Mouse (Mus musculus) c-Kit-positive CD71-positive TER-119-negative erythroid progenitor cells, embryonic 14.5 days (primary cell): ENCODE data around the gene Cyp3a57.
"Not testable (repeated sequence)": the region's sequence is repeated elsewhere in the genome, so short reads cannot be mapped to it uniquely, and the experiment has no call there.

Experiments used
- DNase-seq: peaks from one replicate; pipeline ENCODE4 v3.0.0-alpha.2; 2013; ENCODE audit warnings: low read depth

The Cyp3a57 gene

GRCm38 (mm10) chr5:145344941-145345340 is at the start of gene Cyp3a57:
Gene Cyp3a57, plus strand, starts transcription at chr5:145345279.
- no peak for DNase-seq

DNA sequence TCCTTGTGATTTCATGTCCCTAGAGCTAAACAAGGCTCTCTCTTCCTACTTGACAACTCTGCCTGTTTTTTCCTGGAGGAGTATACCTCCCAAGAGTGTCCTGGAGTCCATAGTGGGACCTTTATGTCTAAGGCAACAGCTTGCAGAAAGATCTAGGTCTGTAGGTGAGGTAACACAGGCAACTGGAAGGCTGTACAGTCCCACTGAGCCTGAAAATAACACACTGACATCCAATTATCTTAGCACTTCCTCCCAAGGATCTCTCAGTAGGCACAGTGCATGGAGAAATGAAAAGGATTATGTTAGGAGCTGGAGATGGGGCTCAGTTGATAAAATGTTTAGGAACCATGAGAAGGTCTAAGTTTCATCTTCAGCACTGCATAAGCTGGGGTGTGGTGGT is 44.6 kb upstream of the Cyp3a57 start:
- DNase-seq: no peak

DNA sequence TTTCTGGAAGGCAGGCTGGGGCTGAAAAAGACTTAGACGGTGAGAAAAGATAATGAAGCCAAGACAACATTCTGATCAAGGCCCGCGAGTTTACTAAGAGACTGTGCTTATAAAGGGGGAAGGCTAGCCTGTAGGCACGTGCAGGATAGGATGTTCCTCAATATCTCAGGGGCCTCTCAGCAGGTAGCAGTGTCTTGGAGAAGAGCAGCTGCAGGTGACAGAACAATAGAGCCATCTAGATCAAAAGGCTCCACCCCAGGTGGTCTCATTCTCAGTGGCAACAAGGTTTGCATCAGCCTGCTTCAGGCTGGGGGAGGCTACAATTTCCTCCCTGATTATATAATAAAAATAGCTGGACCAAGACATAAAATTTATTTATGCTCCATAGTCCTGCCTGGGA is 43.3 kb upstream of the Cyp3a57 start:
- not testable (repeated sequence) for DNase-seq

DNA sequence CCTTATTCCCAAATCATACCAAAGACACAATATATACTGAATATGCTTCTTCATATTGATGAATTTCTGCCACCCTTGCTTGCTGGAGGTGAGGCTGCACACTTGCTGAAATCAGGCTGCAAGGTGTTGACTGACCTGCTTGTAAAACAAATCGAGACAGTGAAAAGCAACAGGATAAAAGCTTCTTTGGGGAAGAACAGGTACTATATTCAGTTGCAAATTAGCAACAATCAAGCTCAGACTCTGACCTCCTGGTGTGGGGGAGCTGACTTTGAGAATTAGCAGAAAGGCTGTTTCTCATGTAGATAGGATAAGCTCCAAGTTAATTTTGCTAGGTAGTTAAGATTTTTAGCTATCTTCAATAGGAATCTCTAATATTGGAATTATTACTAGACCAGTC is 42.7 kb upstream of the Cyp3a57 start:
- no peak for DNase-seq

GRCm38 (mm10) chr5:145306953-145307352 is 38.1 kb upstream of the Cyp3a57 start:
- DNase-seq: not testable (repeated sequence)

- DNase-seq: not testable (repeated sequence)
Measured at GRCm38 (mm10) chr5:145307811-145308210, 37.3 kb upstream of the Cyp3a57 start.

DNA sequence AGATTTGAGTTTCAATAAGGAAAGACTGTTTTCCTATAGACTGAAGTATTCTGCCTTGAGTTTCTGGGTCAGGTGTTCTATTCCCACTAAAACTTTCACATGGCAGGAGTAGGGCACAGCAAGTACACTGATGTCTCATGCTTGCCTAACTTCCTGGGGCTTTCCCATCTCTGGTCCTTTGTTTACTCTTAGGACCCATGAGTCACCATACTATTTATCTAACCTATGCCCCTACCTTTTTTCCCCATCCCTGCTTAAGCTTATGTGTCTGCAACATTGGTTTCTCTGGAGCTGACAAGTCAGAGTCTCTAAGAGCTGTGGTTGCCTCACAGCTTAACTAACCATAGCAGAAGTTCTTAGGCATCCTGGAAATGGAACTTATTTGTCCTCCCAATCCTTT is 31.2 kb upstream of the Cyp3a57 start:
- no peak for DNase-seq

DNA sequence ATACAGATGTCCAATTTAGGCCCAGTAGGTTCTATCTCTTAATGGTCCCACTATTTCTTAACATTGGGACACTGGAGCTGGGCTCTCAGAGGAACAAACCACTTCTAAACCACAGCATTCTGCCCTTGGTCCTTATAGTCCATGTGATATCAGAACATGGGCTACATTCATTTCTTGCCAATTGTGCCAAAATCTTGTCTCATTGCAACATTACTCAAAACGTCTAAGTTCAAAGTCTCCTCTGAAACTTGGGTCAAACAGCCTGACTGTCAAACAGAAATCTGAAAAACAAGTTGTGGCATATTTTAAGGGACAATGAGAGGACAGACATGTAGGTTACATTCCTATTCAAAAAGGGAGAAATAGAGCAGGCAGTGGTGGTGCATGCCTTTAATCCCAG is 27.9 kb upstream of the Cyp3a57 start:
- DNase-seq: no peak

DNA sequence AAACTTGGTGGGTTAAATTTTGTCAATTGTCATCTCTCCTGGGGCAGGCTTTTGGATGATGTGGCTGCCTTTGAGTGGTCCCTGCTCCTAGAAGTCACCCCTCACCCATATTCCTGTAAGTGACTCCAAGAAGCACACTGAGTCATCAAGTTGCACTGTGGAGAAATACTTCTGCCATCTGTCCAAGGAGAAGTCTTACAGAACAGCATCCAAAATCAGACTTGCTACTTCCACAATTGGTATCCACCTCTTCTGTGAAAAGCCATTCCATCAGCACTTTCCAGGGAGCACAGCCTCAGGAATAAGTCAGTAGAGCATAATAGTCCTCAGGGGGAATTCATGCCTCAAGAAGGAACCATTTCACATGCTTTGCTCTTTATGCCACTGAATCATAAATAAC is 6.3 kb upstream of the Cyp3a57 start:
- DNase-seq: not testable (repeated sequence)

- no peak for DNase-seq
Measured at GRCm38 (mm10) chr5:145349697-145350096, 4.6 kb downstream of the Cyp3a57 start.

GRCm38 (mm10) chr5:145353081-145353480 is 8.0 kb downstream of the Cyp3a57 start:
- DNase-seq: no peak

DNA sequence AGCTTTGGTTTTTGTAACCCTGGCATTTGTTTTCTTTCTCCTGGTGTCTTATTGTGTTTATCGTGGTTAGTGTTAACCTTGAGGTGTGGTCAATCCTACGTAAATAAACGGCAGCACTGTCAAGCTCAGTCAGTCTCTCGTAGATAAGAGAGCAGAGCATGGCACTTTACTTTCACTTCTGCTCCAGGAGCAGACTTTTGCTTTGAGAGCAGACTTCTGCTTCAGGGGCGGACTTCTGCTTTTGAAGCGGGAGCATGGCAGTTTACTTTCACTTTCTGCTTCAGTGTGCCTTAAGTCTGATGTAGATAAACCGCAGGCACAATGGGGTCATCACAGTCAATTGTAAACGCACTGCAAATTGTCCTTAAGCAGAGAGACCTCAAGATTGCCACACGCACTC is 70.3 kb downstream of the Cyp3a57 start:
- not testable (repeated sequence) for DNase-seq

DNA sequence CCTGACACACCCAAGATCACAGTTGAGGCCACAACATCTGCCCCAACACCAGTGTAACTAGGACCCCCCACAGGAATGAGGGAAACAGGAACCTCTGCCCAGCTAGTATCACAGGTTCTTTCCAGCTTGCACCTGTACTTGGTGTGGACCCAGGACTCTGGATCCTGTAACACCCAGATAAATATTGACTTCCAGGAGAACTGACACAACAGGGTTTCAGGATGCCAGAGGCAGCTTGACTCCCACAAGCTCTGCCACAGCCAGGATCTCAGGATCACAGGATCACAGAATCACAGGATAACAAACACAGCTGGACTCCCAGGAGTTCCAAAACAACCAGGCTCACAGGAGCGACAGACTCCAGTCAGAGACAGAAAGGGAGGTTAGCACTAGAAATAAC is 77.2 kb downstream of the Cyp3a57 start:
- DNase-seq: no peak

DNA sequence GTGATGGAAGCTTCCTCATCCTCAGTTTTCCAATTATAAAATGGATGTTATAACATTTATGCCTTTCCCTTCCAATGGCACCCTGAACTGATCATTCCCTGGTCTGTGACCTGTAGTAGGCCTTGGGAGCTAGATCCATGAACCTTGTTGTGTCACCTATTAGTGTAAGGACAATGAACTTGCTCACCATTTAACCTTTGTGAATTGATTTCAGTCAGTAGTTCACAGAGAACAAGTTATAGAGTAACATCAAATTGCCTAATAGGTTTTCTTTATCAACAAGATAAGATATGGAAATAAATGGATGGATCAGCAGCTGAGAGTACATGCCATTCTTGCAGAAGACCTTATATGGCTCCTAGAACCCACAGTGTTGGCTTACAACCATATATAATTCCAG is 85.9 kb downstream of the Cyp3a57 start:
- no peak for DNase-seq

DNA sequence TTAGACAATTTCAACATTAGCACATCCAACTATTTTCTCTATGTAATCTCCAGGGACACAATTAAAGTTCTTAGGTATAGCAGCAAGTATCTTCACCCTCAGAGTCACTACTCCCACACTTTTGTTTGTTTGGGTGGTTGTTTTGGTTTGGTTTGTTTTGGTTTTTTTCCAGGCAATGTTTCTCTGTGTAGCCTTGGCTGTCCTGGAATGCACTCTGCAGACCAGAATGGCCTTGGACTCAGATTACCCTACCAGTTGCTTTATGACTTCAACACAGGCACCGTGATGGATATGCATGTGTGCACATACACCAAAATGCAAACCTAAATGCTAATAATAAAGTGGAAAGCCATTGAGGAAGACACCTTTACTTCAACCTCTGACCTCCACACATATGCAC is 88.6 kb downstream of the Cyp3a57 start:
- no peak for DNase-seq
